Mouse (Mus musculus): ENCODE results near the gene Ncf4. TPM values are rescaled to one million over a fixed set of nuclear protein-coding genes. Genes with fewer than 3 reads are reported as not detected.

The Ncf4 gene
- polyA plus RNA-seq, 1 experiment from 2014 or later, result 55.5 TPM

GRCm38 (mm10) chr15:78239453-78239852 is 5.1 kb upstream of the Ncf4 start:
- no peak overlapping the region for H3K4me2 ChIP-seq (ENCODE audit: low read depth, low read length)
- ATAC-seq (peak; percentile 55; the same call in 1 of the 2 replicates), DNase-seq (peak; percentile 77)
- H3K4me3 ChIP-seq (ENCODE audit: low read depth, low read length), result no peak overlapping the region
- H3K9ac ChIP-seq (replicated peaks), result no peak overlapping the region
- H3K27me3 ChIP-seq (ENCODE audit: insufficient read depth, low read length), result no peaks in the 10 kb centered on the region
- no peaks in the 10 kb centered on the region for H3K36me3 ChIP-seq (replicated peaks; ENCODE audit: insufficient read depth, low read length)
- no peaks in the 10 kb centered on the region for H3K9me3 ChIP-seq (ENCODE audit: low read length)
- peaks cover 8% of the 10 kb centered on the region; the same call in 1 of the 2 replicates for H3K4me1 ChIP-seq (ENCODE audit: insufficient read depth)
- 20% methylated on average over 10 of the region's 10 CpGs for WGBS (ENCODE audit: insufficient replicate concordance)
- H3K27ac ChIP-seq (ENCODE audit: low read depth), result no peak overlapping the region
- no peak for TF ChIP-seq EP300 (IDR thresholded peaks at IDR 0.05; ENCODE audit: low read depth)
- peak; percentile 100 for TF ChIP-seq CTCF (IDR thresholded peaks at IDR 0.05; ENCODE audit: low read depth)

DNA sequence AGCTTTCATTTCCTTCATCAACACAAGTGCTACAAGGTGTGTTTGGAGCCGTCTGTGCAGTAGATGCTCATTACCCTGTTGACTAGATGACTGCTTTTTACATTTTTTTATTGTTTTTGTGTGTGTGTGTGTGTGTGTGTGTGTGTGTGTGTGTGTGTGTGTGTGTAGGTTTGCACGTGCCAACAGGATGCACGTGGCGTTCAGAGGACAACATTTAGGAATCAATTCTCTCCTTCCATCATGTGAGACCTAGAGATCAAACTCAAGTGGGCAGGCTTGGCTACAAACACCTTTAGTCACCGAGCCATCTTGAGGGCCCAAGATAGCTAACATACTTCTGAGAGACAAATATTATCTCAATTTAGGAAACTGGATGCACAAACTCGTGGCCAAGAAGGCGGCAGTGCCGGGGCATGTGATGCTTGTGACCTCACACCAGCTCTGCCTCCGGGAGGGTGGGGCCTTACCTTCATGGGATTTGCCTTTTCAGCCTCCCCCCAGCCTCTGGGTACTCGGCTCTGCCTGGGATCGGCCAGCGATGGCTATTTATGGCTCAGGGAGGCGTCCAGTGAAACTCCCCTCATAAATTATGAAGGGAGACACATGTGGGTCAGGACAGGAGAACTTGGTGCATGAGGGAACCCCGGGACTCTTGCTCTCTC is 4.5 kb upstream of the Ncf4 start:
- H3K4me2 ChIP-seq (ENCODE audit: low read depth, low read length), result no peak overlapping the region
- H3K9me3 ChIP-seq (ENCODE audit: low read length), result no peaks in the 10 kb centered on the region
- no peak overlapping the region for H3K9ac ChIP-seq (replicated peaks)
- peaks cover 8% of the 10 kb centered on the region; the same call in 1 of the 2 replicates for H3K4me1 ChIP-seq (ENCODE audit: insufficient read depth)
- no peak for TF ChIP-seq EP300 (IDR thresholded peaks at IDR 0.05; ENCODE audit: low read depth)
- no peak for TF ChIP-seq CTCF (IDR thresholded peaks at IDR 0.05; ENCODE audit: low read depth)
- WGBS (ENCODE audit: insufficient replicate concordance), result 67% methylated on average over 14 of the region's 14 CpGs
- H3K36me3 ChIP-seq (replicated peaks; ENCODE audit: insufficient read depth, low read length), result no peaks in the 10 kb centered on the region
- no peaks in the 10 kb centered on the region for H3K27me3 ChIP-seq (ENCODE audit: insufficient read depth, low read length)
- H3K27ac ChIP-seq (ENCODE audit: low read depth), result no peak overlapping the region
- no peak overlapping the region for H3K4me3 ChIP-seq (ENCODE audit: low read depth, low read length)
- DNase-seq (no peak), ATAC-seq (no peak)

DNA sequence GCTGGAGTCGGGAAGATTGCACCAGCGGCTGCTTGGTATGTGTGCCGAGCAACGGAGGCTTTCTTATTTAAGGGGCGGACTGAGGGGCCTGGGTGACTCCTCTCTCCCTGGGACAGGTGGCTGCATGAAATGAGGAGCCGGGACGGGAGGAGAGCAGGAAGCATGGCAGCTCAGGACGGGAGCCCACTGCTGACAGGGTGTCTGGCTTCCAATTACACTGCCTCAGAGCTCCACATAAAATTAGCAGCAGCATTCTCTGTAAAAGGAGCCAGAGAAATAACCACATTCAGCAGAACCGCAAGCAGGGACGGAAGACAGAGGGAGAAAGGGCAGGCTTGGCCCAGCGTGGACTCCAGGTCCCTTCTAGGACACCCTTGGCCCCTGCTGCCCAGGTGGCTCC is 3.3 kb upstream of the Ncf4 start:
- no peaks in the 10 kb centered on the region for H3K27me3 ChIP-seq (ENCODE audit: insufficient read depth, low read length)
- ATAC-seq (no peak), DNase-seq (no peak)
- peaks cover 8% of the 10 kb centered on the region; the same call in 1 of the 2 replicates for H3K4me1 ChIP-seq (ENCODE audit: insufficient read depth)
- no peaks in the 10 kb centered on the region for H3K9me3 ChIP-seq (ENCODE audit: low read length)
- H3K36me3 ChIP-seq (replicated peaks; ENCODE audit: insufficient read depth, low read length), result no peaks in the 10 kb centered on the region
- WGBS (ENCODE audit: insufficient replicate concordance), result 64% methylated on average over 11 of the region's 11 CpGs
- H3K4me3 ChIP-seq (ENCODE audit: low read depth, low read length), result no peak overlapping the region
- H3K4me2 ChIP-seq (ENCODE audit: low read depth, low read length), result no peak overlapping the region
- H3K27ac ChIP-seq (ENCODE audit: low read depth), result no peak overlapping the region
- H3K9ac ChIP-seq (replicated peaks), result no peak overlapping the region
- TF ChIP-seq CTCF (IDR thresholded peaks at IDR 0.05; ENCODE audit: low read depth) (no peak), EP300 (IDR thresholded peaks at IDR 0.05; ENCODE audit: low read depth) (no peak)

GRCm38 (mm10) chr15:78243061-78243460 is 1.5 kb upstream of the Ncf4 start:
- Histone ChIP-seq H3K4me1 (ENCODE audit: insufficient read depth) (peaks cover 8% of the 10 kb centered on the region; the same call in 1 of the 2 replicates), H3K27me3 (ENCODE audit: insufficient read depth, low read length) (no peaks in the 10 kb centered on the region), H3K4me2 (ENCODE audit: low read depth, low read length) (0 out of 2 replicates have a peak overlapping the region, but pooled peaks have one; percentile 34), H3K9ac (replicated peaks) (no peak overlapping the region), H3K36me3 (replicated peaks; ENCODE audit: insufficient read depth, low read length) (no peaks in the 10 kb centered on the region), H3K9me3 (ENCODE audit: low read length) (no peaks in the 10 kb centered on the region), H3K27ac (ENCODE audit: low read depth) (peak overlapping the region; percentile 46; the same call in 1 of the 2 replicates), H3K4me3 (ENCODE audit: low read depth, low read length) (no peak overlapping the region)
- TF ChIP-seq CTCF (IDR thresholded peaks at IDR 0.05; ENCODE audit: low read depth) (no peak), EP300 (IDR thresholded peaks at IDR 0.05; ENCODE audit: low read depth) (no peak)
- DNase-seq (no peak), ATAC-seq (no peak)
- 54% methylated on average over 8 of the region's 8 CpGs for whole genome bisulfite sequencing (ENCODE audit: insufficient replicate concordance)

GRCm38 (mm10) chr15:78243774-78244173 is 827 bp upstream of the Ncf4 start:
- TF ChIP-seq CTCF (IDR thresholded peaks at IDR 0.05; ENCODE audit: low read depth) (no peak), EP300 (IDR thresholded peaks at IDR 0.05; ENCODE audit: low read depth) (no peak)
- H3K4me1 ChIP-seq (ENCODE audit: insufficient read depth), result peaks cover 8% of the 10 kb centered on the region; the same call in 1 of the 2 replicates
- ATAC-seq (no peak), DNase-seq (no peak)
- H3K9ac ChIP-seq (replicated peaks), result no peak overlapping the region; the same call in 1 of the 2 replicates
- no peaks in the 10 kb centered on the region for H3K27me3 ChIP-seq (ENCODE audit: insufficient read depth, low read length)
- no peak overlapping the region for H3K4me3 ChIP-seq (ENCODE audit: low read depth, low read length)
- no peaks in the 10 kb centered on the region for H3K9me3 ChIP-seq (ENCODE audit: low read length)
- no peaks in the 10 kb centered on the region for H3K36me3 ChIP-seq (replicated peaks; ENCODE audit: insufficient read depth, low read length)
- WGBS (ENCODE audit: insufficient replicate concordance), result 43% methylated on average over 6 of the region's 6 CpGs
- H3K27ac ChIP-seq (ENCODE audit: low read depth), result peak overlapping the region; percentile 76
- peak overlapping the region; percentile 55; the same call in 1 of the 2 replicates for H3K4me2 ChIP-seq (ENCODE audit: low read depth, low read length)

DNA sequence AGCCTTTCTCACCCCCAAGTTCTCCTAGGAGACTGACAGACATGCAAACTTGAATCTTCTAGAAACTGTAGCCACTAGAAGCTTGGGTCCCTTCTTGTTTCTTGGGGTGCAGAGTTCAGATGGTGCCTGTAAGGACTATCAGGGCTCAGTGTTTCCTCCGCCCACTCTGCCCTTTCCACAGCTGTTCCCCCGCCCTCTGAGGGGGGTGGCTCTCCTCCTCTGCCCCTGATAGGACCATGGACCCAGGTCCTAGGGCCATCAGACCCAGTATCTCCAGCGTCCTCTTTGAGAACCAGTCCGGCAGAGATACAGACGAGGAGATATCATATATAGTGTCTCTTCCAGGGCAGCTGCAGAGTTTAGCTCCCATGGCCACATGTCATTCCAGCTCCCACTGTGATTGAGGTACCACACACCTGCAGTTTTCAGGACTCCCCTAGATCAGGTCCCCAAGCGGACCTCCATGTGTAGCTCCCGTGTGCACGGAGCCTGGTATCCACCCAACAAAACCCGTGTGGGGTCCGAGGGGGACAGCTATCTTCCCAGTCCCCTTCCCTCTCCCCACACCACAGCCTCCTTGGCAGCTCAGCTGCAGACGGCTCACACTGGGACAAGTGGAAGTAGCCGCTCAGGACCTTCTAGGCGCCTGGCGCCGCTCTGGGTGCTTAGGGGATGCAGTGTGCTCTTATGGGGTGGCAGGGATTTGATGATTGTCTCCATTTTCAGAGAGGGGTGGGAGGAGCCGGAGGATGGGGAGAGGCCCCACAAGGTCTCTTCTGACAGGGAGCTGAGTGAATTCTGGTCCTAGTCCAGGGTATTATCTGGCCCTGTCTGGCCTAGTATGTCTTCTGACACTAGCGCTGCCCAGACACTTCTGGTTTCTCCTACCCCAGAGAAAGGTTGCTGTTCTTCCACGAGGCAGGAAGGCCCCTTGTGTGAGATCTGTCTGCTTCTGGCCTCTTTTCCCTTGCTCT is 1.8 kb downstream of the Ncf4 start:
- TF ChIP-seq EP300 (IDR thresholded peaks at IDR 0.05; ENCODE audit: low read depth), result no peak
- no peak for TF ChIP-seq CTCF (IDR thresholded peaks at IDR 0.05; ENCODE audit: low read depth)
- Histone ChIP-seq H3K4me1 (ENCODE audit: insufficient read depth) (peaks cover 8% of the 10 kb centered on the region; the same call in 1 of the 2 replicates), H3K4me2 (ENCODE audit: low read depth, low read length) (peak overlapping the region; percentile 59), H3K27me3 (ENCODE audit: insufficient read depth, low read length) (no peaks in the 10 kb centered on the region), H3K4me3 (ENCODE audit: low read depth, low read length) (peak overlapping the region; percentile 35), H3K9me3 (ENCODE audit: low read length) (no peaks in the 10 kb centered on the region), H3K9ac (replicated peaks) (peak overlapping the region; percentile 41), H3K36me3 (replicated peaks; ENCODE audit: insufficient read depth, low read length) (no peaks in the 10 kb centered on the region), H3K27ac (ENCODE audit: low read depth) (peak overlapping the region; percentile 76)
- DNase-seq (peak; percentile 54), ATAC-seq (no peak)
- WGBS (ENCODE audit: insufficient replicate concordance), result 69% methylated on average over 18 of the region's 18 CpGs
